Mouse (Mus musculus): ENCODE results near the gene Hist1h3b.
A peak's percentile ranks its signal among the peaks of the same experiment; 100 is the strongest.
"Not testable (repeated sequence)": the region's sequence is repeated elsewhere in the genome, so short reads cannot be mapped to it uniquely, and the experiment has no call there.

Gene Hist1h3b

DNA sequence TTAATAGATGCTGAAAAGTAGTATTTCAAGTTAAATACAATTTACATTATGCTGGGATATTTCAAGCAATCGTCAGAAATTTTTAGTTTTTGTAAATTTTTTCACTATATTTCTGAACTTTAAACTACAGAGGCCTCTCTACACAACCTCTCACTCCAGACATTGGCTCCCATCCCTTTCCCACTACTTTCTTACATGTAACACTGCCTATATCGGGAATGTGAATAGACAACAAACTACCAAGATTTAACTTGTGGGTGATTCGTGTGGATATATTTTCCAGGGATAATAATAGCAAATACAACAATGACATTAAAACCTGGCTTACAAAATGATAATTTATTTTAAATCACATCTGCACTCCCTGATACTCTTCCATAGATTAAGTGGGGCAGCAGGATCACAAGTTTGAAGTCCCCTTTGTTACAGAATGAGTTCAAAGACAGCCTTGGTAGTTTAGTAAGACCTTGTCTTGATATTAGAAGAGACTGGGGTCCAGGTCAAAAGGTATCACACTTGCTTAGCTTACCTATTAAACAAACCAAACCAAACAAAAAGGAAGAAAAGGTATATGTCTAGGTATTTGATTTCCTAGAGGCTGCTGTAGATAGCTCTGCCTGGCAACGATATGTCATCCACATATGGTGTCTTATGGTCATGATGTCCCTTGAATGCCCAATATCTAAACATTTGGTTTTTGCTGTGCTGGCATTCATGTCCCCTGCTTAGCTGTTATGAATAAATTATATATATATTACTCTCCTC lies 1.4 kb downstream of the Hist1h3b start:
- DNase-seq (ENCODE audit: low read depth, low spot score), result no peak

DNA sequence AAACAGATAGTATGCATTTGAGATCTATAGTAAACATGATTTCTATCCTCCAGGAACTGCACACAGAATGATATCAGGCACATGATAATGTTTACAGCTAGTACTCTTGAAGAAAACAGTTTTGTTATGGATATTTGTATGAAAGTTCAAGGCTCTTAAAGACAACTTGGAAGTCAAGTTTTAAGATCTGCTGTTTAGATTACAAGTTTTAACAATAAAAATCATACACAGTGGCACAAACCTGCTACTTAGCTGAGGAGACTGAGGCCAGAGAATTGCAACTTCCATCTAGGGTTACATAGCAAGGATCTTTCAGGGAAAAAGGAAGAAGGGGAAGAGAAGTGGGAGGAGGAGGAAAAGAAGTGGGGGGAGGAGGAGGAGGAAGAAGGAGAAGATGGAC lies 2.9 kb downstream of the Hist1h3b start:
- DNase-seq (ENCODE audit: low read depth, low spot score), result no peak

DNA sequence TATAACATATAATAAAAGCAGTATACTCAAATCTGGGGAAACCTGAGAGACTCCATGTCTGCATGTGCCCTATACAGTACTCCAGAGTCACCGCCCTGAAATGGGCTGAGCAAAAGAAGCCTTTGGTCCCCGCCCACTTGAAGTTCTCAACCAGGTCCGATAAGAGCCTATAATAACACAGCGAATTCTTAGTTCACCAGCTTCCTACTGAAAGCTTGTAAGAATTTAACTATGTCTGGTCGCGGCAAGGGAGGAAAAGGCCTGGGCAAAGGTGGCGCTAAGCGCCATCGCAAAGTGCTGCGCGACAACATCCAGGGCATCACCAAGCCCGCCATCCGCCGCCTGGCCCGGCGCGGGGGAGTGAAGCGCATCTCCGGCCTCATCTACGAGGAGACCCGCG lies 4.7 kb downstream of the Hist1h3b start, which contains the start of gene Hist1h4b:
TSS of gene Hist1h4b (plus strand) at position 224 of the 400 bp plus-strand sequence.
- peak; percentile 94 for DNase-seq (ENCODE audit: low read depth, low spot score)

DNA sequence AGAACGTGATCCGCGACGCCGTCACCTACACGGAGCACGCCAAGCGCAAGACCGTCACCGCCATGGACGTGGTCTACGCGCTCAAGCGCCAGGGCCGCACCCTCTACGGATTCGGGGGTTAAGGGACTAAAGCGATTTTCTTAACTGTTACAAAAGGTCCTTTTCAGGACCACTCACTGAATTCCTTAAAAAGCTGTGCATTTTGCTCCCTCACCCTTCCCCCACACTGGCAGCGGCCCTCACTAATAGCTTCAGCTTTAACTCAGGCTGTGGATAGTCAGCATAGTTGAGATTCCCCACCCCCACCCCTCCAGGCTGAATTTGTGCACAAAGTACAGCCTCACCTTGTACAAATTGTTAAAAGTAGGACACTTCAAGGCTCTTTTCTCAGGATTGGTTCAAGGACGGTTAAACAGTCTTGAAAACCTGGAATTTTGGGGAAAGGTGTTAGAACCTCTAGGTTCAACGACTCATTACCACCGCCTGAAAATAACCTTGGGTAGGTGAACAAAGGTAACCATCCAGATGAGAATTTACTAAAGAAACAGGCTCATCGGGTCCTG lies 5.2 kb downstream of the Hist1h3b start:
- no peak for DNase-seq (ENCODE audit: low read depth, low spot score)

DNA sequence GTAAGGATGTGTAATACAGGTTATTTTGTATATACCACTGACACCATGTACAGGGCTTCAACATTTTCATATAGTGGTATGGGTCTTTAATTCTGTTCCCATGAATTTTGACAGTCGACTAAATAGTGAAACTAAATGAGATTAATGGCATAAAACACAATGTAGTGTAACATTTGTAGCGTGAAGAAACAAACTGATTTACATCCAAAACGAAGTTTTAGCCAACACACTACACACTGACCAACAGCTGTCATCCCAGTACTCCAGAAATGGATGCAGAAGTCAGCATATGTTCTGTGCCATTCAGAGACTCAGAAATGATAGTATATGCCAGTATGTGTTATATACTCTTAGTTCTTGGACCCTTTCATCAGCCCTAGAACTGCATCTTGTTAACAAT lies 5.9 kb downstream of the Hist1h3b start:
- DNase-seq (ENCODE audit: low read depth, low spot score), result no peak

DNA sequence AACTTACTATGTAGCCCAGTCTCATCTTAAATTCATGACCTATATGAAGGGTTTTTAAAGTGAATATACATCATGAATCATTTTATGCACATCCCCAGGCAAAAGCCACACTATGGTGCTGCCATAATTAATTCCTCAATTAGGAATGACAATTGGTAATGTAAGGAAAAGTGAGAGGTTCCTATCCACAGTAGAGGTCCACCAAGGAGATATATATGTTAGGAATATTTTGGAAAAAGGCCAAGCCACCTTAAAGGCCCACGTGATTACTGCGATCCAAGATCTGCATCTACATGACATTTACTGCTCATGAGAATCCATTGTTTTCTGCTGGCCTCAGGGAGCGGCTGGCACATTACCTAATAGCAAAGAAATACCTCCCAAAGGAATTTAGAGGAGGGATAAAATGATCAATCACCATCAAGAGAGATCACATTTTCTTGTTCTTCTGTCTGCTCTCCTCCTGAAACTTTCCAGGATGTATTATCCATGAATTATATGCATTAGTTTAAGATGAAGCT lies 7.2 kb downstream of the Hist1h3b start:
- no peak for DNase-seq (ENCODE audit: low read depth, low spot score)

GRCm38 (mm10) chr13:23759916-23760239 lies 7.8 kb downstream of the Hist1h3b start:
- no peak for DNase-seq (ENCODE audit: low read depth, low spot score)

DNA sequence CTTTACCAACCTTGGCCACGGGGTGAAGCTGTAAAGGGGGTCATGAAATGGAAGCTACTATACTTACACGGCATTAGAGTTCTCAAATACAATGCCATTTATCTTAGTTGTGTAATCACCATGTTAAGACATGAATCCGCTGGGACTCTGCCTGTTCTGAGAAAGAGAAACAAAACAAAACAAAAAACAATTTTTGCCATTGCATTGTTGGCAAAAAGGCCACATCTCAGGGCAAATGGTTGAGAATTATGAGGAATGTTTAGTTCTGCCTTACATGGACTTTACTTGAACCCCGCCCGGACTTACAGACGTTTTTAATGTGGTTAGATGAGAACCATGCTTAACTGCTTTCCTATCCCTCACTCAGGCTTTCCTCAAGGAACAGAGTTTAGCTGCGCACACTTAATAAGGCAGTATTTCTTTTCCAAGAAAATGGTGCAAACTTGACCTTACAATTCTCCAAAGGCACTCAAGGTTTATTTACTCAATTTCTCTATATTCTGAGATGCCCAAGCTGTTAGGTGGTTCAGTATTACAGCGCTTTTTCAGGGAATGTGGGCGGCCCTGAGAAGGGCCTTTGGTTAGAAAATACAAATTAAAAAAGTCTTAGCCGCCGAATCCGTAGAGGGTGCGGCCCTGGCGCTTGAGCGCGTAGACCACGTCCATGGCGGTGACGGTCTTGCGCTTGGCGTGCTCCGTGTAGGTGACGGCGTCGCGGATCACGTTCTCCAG lies 8.3 kb downstream of the Hist1h3b start:
- DNase-seq (ENCODE audit: low read depth, low spot score), result no peak

DNA sequence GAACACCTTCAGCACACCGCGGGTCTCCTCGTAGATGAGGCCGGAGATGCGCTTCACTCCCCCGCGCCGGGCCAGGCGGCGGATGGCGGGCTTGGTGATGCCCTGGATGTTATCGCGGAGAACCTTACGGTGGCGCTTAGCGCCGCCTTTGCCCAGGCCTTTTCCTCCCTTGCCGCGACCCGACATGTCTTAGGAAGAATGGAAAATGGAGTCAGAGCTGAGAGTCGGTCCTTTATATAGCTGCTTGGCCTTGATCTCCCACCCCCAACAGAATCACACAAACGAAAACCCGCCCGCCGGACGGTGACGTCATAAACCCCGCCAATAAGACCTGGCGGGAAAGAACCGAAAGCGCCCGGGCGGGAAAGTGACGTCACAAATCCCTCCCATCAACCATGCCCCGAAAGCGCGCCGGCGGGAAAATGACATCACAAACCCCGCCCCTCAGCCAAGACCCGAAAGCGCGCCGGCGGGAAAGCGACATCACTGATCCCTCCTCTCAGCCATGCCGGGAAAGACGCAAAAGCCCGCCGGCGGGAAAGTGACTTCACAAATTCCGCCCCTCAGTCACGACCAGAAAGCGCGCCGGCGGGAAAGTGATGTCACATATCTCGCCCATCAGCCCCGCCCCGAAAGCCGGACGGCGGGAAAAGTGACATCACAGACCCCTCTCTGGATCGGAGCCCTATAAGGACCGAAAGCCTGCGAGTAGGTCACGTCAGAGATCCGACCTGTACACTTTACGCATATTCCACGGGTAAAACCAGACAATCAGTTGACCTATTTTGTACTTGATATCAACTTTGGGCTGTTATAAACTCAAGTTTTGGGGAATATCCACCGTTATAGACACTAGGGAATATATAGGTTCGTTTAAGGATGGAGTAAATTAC lies 9.2 kb downstream of the Hist1h3b start, which contains the start of gene Hist1h4a:
TSS of gene Hist1h4a (minus strand) at position 259 of the 893 bp plus-strand sequence.
- DNase-seq (ENCODE audit: low read depth, low spot score), result peak; percentile 97

DNA sequence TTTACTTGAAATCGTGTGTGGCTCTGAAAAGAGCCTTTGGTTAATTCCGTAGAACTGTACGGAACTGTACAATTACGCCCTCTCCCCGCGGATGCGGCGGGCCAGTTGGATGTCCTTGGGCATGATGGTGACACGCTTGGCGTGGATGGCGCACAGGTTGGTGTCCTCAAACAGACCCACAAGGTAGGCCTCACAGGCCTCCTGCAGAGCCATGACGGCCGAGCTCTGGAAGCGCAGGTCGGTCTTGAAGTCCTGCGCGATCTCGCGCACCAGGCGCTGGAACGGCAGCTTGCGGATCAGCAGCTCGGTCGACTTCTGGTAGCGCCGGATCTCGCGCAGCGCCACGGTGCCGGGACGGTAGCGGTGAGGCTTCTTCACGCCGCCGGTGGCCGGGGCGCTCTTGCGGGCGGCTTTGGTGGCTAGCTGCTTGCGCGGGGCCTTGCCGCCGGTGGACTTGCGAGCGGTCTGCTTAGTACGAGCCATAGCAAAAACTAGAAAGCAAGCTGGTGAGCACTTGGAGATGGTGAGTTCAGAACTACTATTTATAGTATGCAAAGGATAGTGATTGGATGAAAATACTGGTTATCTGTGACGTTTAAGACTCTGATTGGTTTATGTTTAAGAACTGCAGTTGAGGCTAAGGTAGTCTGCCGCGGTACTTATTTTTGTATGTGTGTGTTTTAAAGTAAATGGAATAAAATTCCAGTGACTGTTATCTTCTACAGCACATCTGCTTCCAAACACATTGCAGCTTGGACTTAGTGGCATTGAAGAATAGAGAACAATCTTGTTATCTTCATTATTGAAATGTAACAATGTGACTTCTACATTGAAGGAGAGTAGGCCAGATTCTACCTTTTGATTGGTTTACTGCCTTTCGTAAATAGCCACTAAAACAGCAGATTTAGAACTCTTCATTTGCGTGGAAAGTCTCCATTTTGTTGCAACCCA lies 10.1 kb downstream of the Hist1h3b start, which contains the start of gene Hist1h3a:
TSS of gene Hist1h3a (minus strand) at position 516 of the 951 bp plus-strand sequence.
- DNase-seq (ENCODE audit: low read depth, low spot score), result not testable (repeated sequence)

- DNase-seq (ENCODE audit: low read depth, low spot score), result no peak
Observed at GRCm38 (mm10) chr13:23763242-23763585, 11.1 kb downstream of the Hist1h3b start.

DNA sequence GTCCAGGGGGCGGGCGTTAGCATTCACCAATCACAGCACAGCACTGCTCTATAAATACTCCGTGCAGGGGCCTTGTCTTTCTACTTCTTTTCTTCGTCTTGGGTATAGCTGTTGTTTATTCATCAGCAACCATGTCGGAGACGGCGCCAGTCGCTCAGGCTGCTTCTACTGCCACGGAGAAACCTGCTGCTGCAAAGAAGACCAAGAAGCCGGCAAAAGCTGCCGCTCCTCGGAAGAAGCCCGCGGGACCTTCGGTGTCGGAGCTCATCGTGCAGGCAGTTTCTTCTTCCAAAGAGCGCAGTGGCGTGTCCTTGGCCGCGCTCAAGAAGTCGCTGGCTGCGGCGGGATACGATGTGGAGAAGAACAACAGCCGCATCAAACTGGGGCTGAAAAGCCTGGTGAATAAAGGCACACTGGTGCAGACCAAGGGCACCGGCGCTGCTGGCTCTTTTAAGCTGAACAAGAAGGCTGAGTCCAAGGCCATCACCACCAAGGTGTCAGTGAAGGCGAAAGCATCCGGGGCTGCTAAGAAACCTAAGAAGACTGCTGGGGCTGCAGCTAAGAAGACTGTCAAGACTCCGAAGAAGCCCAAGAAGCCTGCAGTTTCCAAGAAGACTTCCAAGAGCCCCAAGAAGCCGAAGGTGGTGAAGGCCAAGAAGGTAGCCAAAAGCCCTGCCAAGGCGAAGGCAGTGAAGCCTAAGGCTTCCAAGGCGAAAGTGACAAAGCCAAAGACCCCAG lies 11.7 kb downstream of the Hist1h3b start, which contains the start of gene Hist1h1a:
TSS of gene Hist1h1a (plus strand) at position 81 of the 738 bp plus-strand sequence.
- DNase-seq (ENCODE audit: low read depth, low spot score), result peak; percentile 84

- DNase-seq (ENCODE audit: low read depth, low spot score), result no peak
Observed at GRCm38 (mm10) chr13:23764324-23765171, 12.5 kb downstream of the Hist1h3b start.

GRCm38 (mm10) chr13:23765172-23765513 lies 13.1 kb downstream of the Hist1h3b start:
- no peak for DNase-seq (ENCODE audit: low read depth, low spot score)

- no peak for DNase-seq (ENCODE audit: low read depth, low spot score)
Observed at GRCm38 (mm10) chr13:23766772-23767171, 14.7 kb downstream of the Hist1h3b start.

DNA sequence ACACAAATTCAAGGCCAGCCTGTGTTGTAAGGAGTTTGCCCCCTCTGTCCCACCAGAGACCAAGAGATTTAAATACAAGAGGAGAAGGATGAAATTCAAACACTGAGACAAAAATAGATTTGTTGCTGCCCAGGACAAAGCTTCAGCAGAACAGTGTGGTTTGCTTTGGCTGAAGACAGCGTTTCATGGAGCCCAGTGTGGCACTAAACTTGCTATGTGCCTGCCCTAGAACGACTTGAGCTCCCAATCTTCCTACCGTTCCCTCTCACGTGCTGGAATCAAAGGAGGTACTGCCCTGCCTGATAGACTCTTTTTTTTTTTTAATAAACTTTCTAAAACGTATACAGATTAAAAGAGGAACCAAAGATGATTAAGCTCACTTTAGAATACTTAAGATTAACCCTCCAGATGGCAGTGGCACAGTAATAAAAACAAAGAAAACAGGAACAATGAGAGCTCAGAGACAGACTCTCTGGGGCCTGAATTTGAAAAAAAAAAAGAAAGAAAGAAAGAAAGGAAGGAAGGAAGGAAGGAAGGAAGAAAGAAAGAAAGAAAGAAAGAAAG lies 16.8 kb downstream of the Hist1h3b start:
- DNase-seq (ENCODE audit: low read depth, low spot score), result no peak

GRCm38 (mm10) chr13:23769613-23770012 lies 17.5 kb downstream of the Hist1h3b start, which contains the start of gene Trim38:
TSS of gene Trim38 (plus strand) at chr13:23769913.
- not testable (repeated sequence) for DNase-seq (ENCODE audit: low read depth, low spot score)

All from brain, embryonic 18.5 days (tissue).